Mouse (Mus musculus): Measurements from ENCODE around the gene Pitpnc1.
A peak's percentile ranks its signal among the peaks of the same experiment; 100 is the strongest.

- TF ChIP-seq CTCF (IDR thresholded peaks at IDR 0.05; ENCODE audit: low read depth): peak; percentile 65
- TF ChIP-seq EP300 (optimal IDR thresholded peaks at IDR 0.05): no peak
Observed at GRCm38 (mm10) chr11:107255185-107255584, 215.3 kb downstream of the Pitpnc1 start.

Data from stomach, postnatal 0 days (tissue).